Mouse (Mus musculus): ENCODE results near the gene Tmem167b. TPM values are rescaled to one million over a fixed set of nuclear protein-coding genes. Genes with fewer than 3 reads are reported as not detected.
A peak's percentile ranks its signal among the peaks of the same experiment; 100 is the strongest.
"Not testable (repeated sequence)": the region's sequence is repeated elsewhere in the genome, so short reads cannot be mapped to it uniquely, and the experiment has no call there.

Tmem167b gene
- polyA plus RNA-seq, 1 experiment from 2014 or later: 27.9 TPM

DNA sequence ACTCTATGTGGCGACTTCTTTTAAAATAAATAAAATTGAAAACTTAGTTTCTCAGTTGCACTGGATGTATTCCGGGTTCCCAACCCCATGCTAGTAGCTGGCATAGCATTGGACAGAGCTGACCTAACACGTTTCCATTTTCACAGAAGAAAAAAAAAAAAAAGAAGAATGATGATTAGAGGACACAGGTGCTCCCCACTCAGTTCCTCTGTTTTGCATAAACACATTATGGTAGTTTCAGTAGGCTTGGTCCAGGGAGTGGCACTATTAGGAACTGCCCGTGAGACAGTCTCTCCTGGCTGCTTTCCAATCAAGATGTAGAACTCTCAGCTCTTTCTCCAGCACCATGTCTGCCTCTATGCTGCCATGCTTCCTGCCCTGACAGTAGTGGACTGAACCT is 22.3 kb upstream of the Tmem167b start:
- no peaks in the 10 kb centered on the region for H3K9me3 ChIP-seq (ENCODE audit: control insufficient read depth)
- ATAC-seq: no peak
- no peak overlapping the region for H3K9ac ChIP-seq (ENCODE audit: low read depth, low read length)
- WGBS: 67% methylated on average over 4 of the region's 4 CpGs
- no peaks in the 10 kb centered on the region for H3K27me3 ChIP-seq (replicated peaks; ENCODE audit: control insufficient read depth, insufficient read depth, low read length)
- no peak overlapping the region for H3K4me3 ChIP-seq (ENCODE audit: low read depth, low read length)
- no peaks in the 10 kb centered on the region for H3K36me3 ChIP-seq (ENCODE audit: control insufficient read depth, insufficient read depth)
- no peaks in the 10 kb centered on the region for H3K4me1 ChIP-seq (replicated peaks; ENCODE audit: control insufficient read depth, insufficient read depth, low read length)
- no peak overlapping the region for H3K27ac ChIP-seq (ENCODE audit: low read depth, low read length)
- no peak for TF ChIP-seq CTCF (IDR thresholded peaks at IDR 0.05; ENCODE audit: low read depth)
- no peak overlapping the region for H3K4me2 ChIP-seq (replicated peaks; ENCODE audit: low read depth)

DNA sequence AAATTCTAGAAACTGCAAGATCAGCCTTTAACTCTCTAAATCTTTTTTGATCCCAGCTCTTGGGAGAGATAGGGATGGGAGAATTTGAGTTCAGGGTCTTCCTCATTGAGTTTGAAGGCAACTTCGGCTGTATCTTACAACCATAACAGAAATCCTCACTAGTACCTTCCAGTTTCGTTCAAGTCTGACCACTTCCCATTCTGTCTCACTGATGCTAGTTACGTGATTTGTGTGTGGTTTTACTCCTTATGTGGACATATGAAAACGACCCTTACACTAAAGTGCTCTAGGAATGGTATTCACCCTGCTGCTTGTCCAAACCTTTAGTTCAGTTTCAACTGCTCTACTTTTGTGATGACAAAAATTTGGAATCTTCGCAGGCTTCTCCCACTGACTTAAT is 11.8 kb upstream of the Tmem167b start:
- Histone ChIP-seq H3K4me1 (replicated peaks; ENCODE audit: control insufficient read depth, insufficient read depth, low read length) (no peaks in the 10 kb centered on the region), H3K4me2 (replicated peaks; ENCODE audit: low read depth) (no peak overlapping the region), H3K4me3 (ENCODE audit: low read depth, low read length) (no peak overlapping the region), H3K27me3 (replicated peaks; ENCODE audit: control insufficient read depth, insufficient read depth, low read length) (no peaks in the 10 kb centered on the region), H3K9ac (ENCODE audit: low read depth, low read length) (no peak overlapping the region), H3K9me3 (ENCODE audit: control insufficient read depth) (no peaks in the 10 kb centered on the region), H3K27ac (ENCODE audit: low read depth, low read length) (no peak overlapping the region), H3K36me3 (ENCODE audit: control insufficient read depth, insufficient read depth) (0 out of 2 replicates have a peak, but pooled peaks cover 4% of the 10 kb centered on the region)
- TF ChIP-seq CTCF (IDR thresholded peaks at IDR 0.05; ENCODE audit: low read depth): no peak
- WGBS: 86% methylated on average over 5 of the region's 5 CpGs
- no peak for ATAC-seq

DNA sequence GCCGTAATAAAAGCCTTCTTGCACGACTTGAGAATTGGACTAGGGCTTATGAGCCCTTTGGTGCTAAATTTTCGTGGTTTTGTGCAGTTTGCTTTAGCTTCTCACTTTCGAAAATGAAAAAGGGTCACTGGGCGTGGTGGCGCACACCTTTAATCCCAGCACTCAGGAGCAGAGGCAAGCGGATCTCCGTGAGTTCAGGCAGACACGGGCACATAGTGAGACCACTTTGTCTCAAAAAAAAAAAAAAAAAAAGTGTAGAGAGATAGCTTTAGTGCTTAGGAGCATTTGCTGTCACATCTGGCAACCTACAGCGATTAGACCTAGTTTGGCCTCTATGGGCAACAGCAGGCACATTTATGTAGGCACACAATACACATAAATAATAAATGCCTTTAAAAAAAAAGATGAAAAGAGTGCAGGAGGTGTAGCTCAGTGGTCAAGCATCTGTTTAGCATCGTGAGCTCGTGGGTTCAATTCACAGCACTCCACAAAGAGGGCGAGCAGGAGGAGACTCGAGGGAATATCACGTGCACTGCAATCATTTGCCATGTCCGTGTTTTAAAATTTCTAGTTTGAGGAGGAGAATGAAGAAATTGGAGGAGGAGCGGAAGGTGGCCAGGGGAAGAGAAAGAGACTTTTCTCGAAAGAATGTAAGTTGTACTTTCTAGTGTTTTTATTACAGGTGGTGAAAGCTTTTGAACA is 10.2 kb upstream of the Tmem167b start:
- peak overlapping the region; percentile 75 for H3K4me2 ChIP-seq (replicated peaks; ENCODE audit: low read depth)
- no peaks in the 10 kb centered on the region for H3K36me3 ChIP-seq (ENCODE audit: control insufficient read depth, insufficient read depth)
- H3K27me3 ChIP-seq (replicated peaks; ENCODE audit: control insufficient read depth, insufficient read depth, low read length): no peaks in the 10 kb centered on the region
- H3K27ac ChIP-seq (ENCODE audit: low read depth, low read length): no peak overlapping the region
- no peaks in the 10 kb centered on the region for H3K4me1 ChIP-seq (replicated peaks; ENCODE audit: control insufficient read depth, insufficient read depth, low read length)
- ATAC-seq: no peak
- no peaks in the 10 kb centered on the region for H3K9me3 ChIP-seq (ENCODE audit: control insufficient read depth)
- WGBS: 39% methylated on average over 18 of the region's 18 CpGs
- H3K9ac ChIP-seq (ENCODE audit: low read depth, low read length): peak overlapping the region; percentile 65
- no peak for TF ChIP-seq CTCF (IDR thresholded peaks at IDR 0.05; ENCODE audit: low read depth)
- peak overlapping the region; percentile 66 for H3K4me3 ChIP-seq (ENCODE audit: low read depth, low read length)

DNA sequence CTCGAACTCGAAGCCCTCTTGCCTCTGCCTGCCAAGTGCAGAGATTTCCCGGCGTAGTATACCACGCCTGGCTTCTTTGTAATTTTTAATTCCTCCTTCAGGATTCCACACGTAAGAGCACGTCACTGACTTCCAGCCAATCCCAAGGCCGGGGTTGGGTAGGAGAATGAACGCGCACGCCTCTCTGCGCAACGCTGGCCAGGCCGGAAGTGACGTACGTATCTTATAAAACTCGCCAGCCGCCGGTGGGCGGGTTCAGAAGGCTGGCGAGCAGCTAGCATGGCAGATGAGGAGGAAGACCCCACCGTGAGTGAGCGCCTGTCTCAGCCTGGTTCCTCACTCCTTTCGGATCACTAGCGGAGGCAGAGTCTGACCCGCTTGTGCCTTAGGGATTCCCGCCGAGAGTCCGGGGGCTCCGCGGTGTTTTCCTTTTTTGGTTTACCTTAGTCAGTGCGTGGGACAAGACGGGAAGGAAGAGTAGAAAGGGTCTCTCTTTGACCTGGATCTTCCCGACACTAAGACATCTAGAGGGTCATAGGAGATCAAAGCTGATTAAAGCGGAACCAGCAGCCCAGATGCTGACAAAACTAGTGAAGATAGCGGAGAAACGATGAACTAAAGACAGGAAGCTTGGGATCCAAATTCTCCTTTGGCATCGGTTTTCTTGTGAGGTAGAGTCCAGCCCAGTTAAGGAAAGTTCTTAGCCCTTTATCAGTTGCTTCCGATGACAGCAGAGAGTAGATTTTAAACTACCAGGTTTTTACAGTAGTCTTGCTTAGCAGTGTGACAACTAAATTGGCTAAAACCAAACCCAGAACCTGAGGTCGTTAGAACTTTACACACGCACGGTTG is 9.4 kb upstream of the Tmem167b start, which contains the start of gene Taf13:
Gene Taf13, plus strand, starts transcription at position 256 of the 852 bp plus-strand sequence.
- peak within 1 kb of the TSS; percentile 75 for H3K4me2 ChIP-seq (replicated peaks; ENCODE audit: low read depth)
- peak; percentile 99 for ATAC-seq
- no peaks in the 10 kb centered on the region for H3K4me1 ChIP-seq (replicated peaks; ENCODE audit: control insufficient read depth, insufficient read depth, low read length)
- no peaks in the 10 kb centered on the region for H3K27me3 ChIP-seq (replicated peaks; ENCODE audit: control insufficient read depth, insufficient read depth, low read length)
- H3K4me3 ChIP-seq (ENCODE audit: low read depth, low read length): peak within 1 kb of the TSS; percentile 66
- H3K27ac ChIP-seq (ENCODE audit: low read depth, low read length): no peak within 1 kb of the TSS
- H3K9me3 ChIP-seq (ENCODE audit: control insufficient read depth): no peaks in the 10 kb centered on the region
- under 1% methylated on average over 42 of the region's 42 CpGs for WGBS
- H3K9ac ChIP-seq (ENCODE audit: low read depth, low read length): peak within 1 kb of the TSS; percentile 65
- TF ChIP-seq CTCF (IDR thresholded peaks at IDR 0.05; ENCODE audit: low read depth): no peak
- no peaks in the 10 kb centered on the region for H3K36me3 ChIP-seq (ENCODE audit: control insufficient read depth, insufficient read depth)

DNA sequence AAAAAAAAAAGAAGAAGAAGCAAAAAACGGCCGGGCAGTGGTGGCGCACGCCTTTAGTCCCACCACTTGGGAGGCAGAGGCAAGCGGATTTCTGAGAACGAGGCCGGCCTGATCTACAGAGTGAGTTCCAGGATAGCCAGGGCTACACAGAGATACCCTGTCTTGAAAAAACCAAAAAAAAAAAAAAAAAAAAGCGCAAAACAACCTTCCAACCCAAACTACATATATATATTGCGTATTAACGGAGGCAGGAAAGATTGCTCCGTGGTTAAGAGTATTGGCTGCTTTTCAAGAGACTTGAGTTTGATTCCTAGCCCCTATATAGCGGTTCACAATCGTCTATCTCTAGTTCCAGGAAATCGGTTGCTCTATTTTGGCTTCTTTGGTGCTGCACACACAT is 8.5 kb upstream of the Tmem167b start:
- Histone ChIP-seq H3K4me2 (replicated peaks; ENCODE audit: low read depth) (peak overlapping the region; percentile 75), H3K4me3 (ENCODE audit: low read depth, low read length) (peak overlapping the region; percentile 66; the same call in 1 of the 2 replicates), H3K27me3 (replicated peaks; ENCODE audit: control insufficient read depth, insufficient read depth, low read length) (no peaks in the 10 kb centered on the region), H3K9me3 (ENCODE audit: control insufficient read depth) (no peaks in the 10 kb centered on the region), H3K9ac (ENCODE audit: low read depth, low read length) (no peak overlapping the region), H3K36me3 (ENCODE audit: control insufficient read depth, insufficient read depth) (no peaks in the 10 kb centered on the region), H3K27ac (ENCODE audit: low read depth, low read length) (no peak overlapping the region), H3K4me1 (replicated peaks; ENCODE audit: control insufficient read depth, insufficient read depth, low read length) (no peaks in the 10 kb centered on the region)
- 0 out of 2 replicates have a peak, but pooled peaks have one; percentile 7 for ATAC-seq
- no peak for TF ChIP-seq CTCF (IDR thresholded peaks at IDR 0.05; ENCODE audit: low read depth)
- 91% methylated on average over 14 of the region's 14 CpGs for WGBS

DNA sequence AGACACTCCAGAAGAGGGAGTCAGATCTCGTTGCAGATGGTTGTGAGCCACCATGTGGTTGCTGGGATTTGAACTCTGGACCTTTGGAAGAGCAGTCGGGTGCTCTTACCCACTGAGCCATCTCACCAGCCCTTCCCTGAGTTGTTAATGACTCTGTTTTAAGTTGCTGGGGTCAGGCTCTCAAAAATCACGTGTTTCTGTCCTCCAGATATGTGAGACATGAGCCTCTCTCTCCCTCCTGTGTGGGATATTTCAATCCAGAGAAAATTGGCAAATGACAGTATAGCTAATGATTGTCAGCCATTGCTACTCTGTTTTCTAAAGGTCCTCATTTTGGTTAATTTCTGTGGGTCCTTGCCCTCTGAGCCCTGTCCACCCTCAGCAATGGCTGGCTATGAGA is 7.4 kb upstream of the Tmem167b start:
- H3K4me2 ChIP-seq (replicated peaks; ENCODE audit: low read depth); H3K27me3 ChIP-seq (replicated peaks; ENCODE audit: control insufficient read depth, insufficient read depth, low read length); H3K27ac ChIP-seq (ENCODE audit: low read depth, low read length); H3K4me3 ChIP-seq (ENCODE audit: low read depth, low read length); ATAC-seq; H3K36me3 ChIP-seq (ENCODE audit: control insufficient read depth, insufficient read depth); H3K9ac ChIP-seq (ENCODE audit: low read depth, low read length); H3K4me1 ChIP-seq (replicated peaks; ENCODE audit: control insufficient read depth, insufficient read depth, low read length); H3K9me3 ChIP-seq (ENCODE audit: control insufficient read depth): not testable (repeated sequence)
- 43% methylated on average over 3 of the region's 3 CpGs for WGBS
